Mouse (Mus musculus): ENCODE data around the gene Snrnp40.

The Snrnp40 gene

DNA sequence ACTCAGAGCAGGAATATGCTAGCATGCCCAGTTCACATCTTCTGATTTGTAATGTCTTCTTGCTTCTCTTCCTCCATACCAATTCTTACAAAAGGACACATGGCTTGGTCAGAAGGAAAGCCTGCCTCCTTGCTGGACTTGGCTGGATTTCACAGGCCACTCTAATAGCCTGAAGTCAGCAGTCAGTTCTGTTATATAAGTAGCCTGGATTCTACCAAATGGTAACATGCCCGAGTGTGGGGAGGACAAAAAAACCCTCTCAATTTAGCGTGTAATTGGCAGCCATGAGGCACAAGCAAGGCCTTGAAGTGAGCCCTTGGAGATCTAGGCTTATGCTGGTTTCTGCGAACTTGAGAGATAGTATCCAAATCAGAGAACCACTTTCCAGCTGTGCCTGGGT is 27.3 kb downstream of the Snrnp40 start:
- peak; percentile 56 for DNase-seq

DNA sequence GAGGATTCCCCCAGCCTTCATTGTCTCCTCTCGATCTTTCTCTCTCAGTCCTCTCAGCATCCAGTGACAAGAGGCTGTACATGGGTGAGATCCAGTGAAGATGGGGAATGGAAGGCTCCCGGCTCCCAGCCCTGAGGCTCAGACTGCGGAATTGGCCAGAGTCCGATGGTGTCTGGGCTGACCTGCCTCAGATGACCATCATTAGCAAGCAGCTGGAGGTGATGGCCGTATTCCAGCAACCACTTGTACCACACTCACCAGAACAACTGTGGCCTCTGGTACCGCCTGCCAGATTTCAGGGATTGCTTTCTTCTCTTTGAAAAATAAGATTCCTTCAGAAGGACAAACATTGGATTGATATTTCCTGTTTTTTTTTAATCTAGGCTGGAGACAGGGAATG is 29.6 kb downstream of the Snrnp40 start:
- no peak for DNase-seq

DNA sequence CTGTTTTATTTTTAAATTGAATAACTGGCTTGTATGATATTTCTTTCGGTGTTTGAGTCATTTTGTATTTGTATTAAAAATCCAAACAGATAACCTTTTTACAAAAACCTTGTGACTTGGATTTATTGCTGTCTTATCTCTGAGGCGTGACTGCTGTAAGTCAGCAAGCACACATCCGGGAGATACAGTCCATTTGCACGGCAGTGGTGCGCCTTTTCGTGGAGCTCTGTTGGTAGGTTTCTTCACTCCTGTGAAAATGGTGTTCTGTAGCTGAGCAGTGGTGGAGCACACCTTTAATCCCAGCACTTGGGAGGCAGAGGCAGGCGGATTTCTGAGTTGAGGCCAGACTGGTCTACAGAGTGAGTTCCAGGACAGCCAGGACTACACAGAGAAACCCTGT is 30.0 kb downstream of the Snrnp40 start:
- DNase-seq, result no peak

DNA sequence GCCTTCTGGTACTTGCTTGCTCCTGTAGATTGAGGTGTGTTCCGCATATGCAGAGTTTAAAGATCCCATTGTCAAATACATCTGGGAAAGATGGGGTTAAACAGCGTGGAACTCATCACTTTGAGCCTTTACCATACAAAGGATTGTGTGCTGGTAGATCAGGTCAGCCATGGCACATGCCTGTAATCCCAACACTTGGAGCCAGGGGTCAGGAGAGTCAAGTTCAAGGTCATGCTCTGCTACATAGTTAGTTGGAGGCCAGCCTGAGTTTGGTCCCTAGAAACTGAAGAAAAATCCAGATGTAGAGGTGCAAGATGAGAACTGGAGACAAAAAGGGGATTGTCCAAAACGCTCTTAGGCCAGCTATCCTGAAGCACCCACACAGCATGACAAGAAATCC is 31.3 kb downstream of the Snrnp40 start:
- DNase-seq, result no peak

Measured in cerebellum, adult 8-10 months (tissue).